Mouse (Mus musculus): ENCODE results near the gene Agap1.

Gene Agap1

DNA sequence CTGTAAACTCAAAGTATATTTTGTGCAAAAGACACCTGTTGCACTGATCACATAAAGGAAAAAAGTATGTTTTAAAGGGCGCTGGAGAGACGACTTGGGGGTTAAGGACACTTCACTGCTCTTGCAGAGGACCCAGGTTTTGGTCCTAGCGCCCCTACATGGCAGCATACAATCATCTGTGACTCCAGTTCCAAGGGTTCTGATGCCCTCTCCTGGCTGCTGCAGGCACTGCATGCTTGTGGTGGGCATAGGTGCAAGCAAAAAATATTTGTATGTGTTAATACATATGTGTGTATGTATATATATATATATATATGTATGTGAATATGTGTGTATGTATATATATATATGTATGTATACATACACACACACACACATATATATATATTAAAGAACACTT lies 298.1 kb downstream of the Agap1 start:
- DNase-seq (ENCODE audit: low spot score in 2 of 2): no peak

DNA sequence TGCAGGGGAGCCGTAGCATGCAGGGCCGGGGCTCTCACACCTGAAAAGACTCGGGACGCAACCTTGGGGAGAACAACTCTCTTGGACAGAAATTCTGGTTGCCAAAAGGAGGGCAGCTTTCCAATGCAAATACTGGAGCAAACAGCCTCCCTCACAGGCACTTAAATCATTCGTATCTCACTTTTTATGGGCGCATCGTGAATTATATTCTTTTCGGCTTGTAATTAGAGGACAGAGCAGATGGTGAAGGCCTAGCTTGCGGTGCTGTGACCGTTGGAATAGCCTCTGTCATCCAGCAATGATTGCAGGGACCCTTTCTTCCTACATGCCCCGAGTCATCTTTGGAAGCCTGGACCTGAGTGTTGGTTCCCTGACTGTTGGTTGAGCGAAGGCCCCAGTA lies 300.8 kb downstream of the Agap1 start:
- no peak for DNase-seq (ENCODE audit: low spot score in 2 of 2)

DNA sequence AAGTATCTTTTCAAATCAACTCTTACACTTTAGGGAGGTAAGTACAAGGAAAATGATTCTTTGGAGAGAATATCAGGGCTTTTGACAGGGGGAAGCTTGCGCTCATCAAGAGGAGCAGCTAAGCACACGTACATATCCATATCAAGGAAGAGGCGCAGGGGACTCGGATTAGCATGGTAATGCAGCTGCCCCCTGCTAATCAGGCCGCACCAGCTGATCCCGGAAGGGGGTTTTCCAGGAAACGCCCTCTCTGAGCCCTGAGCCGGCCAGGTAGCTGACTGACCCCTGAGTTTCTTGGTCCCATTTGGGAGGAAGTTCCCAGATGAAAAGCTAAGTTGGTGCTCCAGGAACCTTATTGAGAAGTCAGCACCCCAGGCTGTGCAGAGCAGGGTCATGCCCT lies 301.8 kb downstream of the Agap1 start:
- DNase-seq (ENCODE audit: low spot score in 2 of 2): no peak

DNA sequence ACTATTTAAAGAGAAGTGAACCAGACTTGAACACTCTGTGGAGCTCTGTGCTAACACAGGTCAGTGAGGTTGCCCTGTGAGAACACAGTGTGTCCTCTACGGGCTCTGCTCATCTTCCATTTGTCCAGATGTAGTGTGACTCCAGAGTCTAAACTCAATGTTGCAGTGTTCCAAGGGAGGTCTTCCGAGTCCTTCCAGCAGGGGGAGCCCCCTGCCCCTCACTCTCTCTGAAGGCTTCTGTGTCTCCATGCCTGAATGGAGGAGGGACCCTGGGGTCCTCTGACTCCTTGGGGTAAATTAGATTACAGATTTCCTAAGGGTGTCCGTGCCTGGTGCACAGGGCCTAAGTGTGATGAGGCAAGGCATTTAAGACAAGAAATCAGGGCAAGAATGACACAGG lies 302.9 kb downstream of the Agap1 start:
- DNase-seq (ENCODE audit: low spot score in 2 of 2): no peak

DNA sequence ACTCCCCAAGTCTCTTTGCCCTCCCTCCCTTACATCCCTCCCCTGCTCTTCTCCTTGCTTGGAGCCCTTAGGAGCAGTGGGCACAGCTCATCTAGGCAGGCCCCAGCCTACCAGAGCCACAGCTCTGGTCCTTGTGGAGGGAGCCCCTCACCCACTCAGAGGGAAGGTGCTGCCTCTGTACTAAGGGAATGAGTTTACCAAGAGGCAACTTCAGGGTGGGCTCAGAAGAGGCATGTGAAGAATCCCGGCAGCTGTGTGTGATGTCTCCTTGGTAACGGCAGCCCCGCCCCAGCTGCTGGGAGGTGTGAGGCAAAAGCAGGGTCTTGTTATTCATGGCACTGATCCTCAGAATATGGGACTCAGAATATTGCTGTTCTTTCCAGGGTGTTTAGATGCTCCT lies 309.3 kb downstream of the Agap1 start:
- DNase-seq (ENCODE audit: low spot score in 2 of 2): no peak

DNA sequence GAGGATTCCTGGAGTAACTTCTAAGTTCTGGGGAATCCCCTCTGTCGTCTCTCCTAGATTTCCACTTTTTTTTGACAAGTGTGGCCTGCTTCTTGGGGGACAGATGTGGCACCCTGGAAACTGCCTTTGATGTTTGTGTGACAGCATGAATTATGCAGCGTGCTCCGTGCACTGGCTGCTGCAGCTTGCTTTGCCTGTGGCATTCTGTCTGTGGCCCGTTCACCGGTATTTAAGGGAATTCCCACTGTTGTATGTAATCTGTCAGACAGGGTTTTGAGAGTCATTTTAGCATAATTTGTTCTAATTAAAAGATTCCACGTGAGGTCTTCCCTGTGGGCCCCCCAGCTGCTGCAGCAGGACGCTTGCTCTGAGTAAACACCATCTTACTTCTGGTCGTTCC lies 312.3 kb downstream of the Agap1 start:
- no peak for DNase-seq (ENCODE audit: low spot score in 2 of 2)

DNA sequence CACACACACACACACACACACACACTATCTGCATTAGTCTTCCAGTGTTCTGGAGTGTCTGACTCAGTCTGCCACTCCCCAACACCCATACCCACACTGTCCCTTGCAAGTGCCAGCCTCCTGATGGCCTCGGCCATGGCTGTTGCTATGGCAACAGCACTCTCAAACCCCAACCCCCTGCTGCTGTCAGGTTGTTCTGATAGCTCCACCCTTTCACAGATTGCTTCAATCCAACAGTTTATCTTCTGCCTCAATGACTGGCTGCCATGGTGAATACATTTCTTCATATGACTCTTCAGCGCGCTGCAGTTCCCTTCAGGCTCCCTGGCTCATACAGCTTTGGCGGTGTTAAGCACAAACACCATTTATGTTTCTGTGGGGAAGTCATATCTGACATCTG lies 315.0 kb downstream of the Agap1 start:
- DNase-seq (ENCODE audit: low spot score in 2 of 2): no peak

DNA sequence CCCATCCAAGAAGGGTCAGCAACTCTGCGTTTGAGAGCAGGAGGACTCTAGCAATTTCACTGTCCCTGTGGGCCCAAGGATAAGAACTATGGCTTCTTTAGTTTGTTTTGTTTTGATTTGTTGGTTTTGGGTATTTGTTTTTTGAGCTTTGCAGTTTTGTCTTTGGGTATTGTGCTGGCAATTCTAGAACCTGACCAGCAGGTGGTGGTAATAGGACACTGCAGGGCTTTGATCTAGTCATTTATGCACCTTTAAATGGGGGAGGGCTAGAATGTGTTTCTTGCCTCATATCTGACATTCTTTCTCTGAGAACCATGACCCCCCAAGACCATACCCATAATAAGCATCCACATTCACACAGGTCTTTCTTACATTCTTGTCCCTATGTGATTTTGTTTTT lies 315.7 kb downstream of the Agap1 start:
- no peak for DNase-seq (ENCODE audit: low spot score in 2 of 2)

DNA sequence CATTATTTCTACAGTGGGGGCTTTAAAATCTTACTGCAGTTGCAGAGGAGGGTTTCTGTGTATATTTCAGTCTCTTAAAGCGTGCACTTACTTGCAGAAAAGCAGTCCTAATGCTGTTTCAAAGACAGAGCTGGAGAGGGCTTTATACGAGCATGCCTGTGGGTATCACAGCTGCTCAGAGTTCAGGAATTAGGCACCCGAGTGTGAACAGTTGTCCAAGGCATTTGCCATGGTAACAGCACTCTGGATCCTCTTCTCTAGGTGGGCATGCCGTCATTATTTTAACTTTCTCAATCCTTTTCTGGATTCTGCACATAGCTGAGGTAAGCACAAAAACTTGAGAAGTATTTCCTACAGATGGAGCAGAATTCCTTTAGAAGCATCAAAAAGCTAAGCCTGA lies 321.1 kb downstream of the Agap1 start:
- no peak for DNase-seq (ENCODE audit: low spot score in 2 of 2)

DNA sequence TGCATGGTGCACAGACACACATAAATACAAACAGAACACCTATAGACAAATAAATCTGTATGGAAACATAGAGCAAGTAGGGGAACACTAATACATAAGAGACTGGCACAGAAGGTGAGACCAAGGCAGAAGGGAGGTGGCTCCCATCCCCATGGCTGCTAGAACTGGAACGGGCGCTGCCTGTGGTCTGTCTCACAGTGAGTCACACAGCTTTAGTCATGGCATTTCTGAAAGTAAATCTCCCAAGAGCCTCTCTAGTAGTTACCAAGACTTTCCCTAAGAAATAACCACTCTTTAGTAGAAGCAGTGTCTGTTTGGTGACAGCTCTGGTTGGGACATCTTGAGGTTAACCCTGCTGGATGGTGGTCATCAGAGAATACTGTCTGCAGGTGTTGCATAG lies 326.1 kb downstream of the Agap1 start:
- peak; percentile 39 to 44 for DNase-seq (ENCODE audit: low spot score in 2 of 2)

DNA sequence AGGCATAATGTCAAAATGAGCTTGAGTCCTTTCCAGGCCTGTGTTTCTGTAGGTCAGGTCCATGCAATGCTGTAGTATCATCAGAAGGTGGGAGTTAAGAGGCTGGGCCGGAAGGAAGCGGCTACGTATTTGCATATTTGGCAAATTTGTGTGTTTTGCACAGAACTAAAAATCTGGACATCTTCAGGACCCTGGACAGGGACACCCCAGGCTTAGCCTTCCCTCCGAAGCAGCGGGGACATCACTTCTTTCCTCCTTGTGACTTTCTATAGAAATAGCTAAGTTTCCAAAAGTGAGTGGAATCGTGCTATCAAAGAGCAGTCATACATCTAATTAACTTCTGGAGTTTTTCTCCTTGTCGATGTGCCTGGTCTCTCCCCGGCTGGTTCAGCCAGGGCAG lies 327.3 kb downstream of the Agap1 start:
- no peak for DNase-seq (ENCODE audit: low spot score in 2 of 2)

DNA sequence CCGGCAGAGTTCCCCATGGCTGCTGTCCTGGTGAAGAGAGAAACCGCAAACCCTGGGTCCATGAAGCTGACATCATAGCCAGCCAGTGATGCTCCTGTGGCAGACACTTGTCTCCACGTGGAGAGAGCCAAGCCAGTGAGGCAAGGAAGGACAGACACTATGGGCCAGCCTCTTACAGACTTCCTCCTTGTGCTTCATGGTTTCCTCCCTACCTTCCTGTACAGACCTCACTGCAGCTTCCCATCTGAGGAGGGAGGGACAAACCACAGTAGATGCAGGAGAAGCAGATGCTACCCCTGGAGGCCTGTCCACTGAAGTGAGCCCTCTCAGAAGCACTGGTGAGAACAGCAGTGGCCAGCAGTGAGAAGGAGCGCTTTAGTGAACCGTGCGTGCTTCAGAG lies 332.2 kb downstream of the Agap1 start:
- no peak for DNase-seq (ENCODE audit: low spot score in 2 of 2)

DNA sequence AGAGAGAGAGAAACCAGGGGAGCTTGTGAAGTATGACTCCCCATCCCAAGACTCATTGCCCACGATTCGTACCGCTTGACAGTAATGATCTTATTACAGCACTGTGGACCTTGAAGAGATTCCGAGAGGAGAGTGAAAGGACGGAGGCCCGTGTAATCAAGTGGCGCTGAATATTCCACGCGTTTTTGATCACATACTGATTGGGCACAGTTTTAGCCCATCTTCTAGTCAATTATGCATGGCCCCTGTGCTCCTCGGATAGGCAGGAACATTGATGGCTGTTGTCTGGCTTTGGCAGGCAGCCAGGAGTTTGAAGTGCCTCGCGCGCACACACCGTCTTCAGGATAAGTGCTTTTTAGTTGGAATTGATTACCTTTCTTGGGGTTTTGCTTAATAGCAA lies 344.1 kb downstream of the Agap1 start:
- no peak for DNase-seq (ENCODE audit: low spot score in 2 of 2)

DNA sequence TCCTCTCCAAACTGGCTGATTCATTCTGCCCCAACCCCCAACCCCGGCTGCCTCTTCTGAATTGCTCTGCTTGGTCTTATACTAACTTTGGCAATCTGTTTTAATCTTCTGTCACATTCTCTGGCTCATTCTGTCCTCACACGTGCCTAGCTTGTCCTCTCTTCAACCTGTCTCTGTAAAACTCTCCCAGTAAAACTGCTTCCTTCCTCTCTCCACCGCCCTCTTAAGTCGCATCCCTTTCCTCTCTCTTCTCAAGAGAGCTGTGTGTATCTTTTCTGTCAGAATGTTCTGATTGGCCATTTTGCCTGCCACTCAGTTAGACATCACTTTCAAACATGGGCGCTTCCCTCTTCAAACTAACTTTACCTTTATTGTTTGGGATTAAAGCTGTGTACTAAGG lies 346.9 kb downstream of the Agap1 start:
- DNase-seq (ENCODE audit: low spot score in 2 of 2): peak in 1 of 2 experiments; percentile 38

DNA sequence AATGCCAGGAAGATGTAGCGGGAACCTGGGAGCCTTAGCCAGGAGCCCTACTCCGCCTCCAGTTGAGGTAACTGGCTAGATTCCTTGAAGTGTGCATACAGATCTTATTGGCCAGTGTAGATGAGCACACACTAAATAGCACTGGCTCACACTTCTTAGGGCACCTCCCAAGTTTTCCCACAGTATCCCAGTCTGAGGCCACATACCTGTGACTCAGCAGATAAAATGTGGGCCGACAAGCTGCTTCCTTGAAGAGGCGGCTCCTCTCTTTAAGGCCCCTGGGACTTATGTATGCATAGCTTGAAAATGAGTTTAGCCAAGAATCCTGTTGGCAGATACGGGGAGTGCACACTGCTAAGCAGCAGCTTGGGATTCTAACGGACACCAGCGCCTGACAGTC lies 350.4 kb downstream of the Agap1 start:
- DNase-seq (ENCODE audit: low spot score in 2 of 2): peak; percentile 38 to 47

DNA sequence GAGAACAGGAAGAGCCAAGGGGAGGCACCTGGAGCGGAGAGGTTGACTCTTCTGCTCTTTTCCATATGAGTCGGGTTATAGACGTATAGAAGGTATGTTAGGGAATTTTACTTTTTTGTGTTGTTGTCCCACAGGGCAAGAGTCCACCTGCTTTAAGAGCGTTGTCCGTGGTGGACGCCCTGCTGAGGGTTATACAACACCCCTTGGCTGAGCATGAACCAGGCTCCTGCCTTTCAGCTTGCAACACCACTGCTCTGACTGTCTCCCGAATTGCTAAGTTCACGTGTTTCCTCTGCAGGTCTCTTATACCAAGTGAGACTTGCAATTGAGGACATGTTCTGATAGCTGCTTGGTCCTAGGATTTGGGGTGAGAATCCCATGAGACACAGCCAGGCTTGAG lies 358.2 kb downstream of the Agap1 start:
- no peak for DNase-seq (ENCODE audit: low spot score in 2 of 2)

DNA sequence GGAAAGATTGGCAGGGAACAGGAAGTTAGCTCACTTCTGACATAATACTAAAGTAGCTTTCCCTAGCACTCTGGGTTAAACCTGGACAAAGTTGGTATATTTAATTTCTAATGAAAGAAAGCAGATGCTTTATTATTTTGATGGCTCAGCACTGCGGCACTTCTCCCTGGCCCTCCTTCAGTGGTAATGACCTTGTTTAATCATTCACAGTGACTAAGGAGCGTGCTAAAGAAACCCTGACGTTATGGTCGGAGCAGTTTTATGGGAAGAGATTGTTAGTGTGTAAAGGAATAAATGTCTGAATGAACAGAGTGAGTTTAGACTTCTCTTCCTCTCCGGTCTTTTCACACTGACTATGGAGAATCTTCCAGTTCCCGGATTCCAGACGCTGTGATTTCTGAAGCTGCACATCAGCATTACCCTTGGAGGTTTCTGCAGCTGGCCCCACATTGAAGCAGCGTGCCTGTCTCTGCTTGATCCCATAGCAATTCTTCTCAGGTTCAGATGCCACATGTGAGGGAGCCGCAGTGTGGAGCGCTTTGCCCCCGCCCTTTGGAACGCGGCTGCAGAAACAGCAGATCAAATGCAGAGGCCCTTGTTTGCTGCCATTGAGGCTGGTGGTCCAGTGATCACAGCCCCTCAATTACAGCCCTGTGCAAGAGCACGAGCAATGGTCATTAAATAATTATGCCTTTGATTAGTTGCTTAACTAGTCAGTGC lies 362.0 kb downstream of the Agap1 start:
- DNase-seq (ENCODE audit: low spot score in 2 of 2): no peak

DNA sequence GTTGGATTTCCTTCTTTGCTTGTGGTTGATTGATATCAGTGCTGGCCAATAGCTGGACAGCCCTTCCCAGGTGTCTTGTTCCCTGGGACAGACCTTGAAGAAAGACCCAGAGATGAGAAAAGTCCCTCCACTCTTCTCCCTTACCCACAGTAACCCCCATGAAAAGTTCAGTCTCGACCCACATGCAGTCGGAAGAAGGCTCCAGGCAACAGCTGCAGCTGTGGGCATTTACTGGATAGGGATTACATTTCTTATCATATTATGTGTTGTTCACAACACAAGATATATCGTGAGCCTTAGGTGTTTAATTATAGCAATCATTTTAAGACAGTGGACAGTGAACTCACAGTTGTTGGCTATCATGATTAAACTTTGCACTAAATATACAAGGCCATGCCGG lies 367.2 kb downstream of the Agap1 start:
- no peak for DNase-seq (ENCODE audit: low spot score in 2 of 2)

DNA sequence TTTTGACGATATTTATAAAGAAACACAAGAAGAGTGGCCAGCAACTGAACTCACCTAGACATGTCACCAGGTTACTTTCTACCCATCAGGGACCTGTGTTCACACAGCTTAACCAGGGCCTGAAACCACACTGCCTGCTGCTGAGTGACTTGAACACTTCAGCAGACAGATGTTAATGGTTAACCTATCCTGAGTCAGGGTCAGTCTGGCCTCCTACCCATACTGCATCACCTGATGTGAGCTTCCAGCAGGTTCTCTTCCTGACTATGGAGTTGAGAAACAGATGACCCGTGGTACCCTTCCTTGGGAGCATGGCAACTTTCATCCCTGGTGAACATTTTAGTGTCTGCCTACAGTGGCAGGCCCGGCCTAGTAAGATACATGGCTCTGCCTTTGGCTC lies 367.8 kb downstream of the Agap1 start:
- no peak for DNase-seq (ENCODE audit: low spot score in 2 of 2)

DNA sequence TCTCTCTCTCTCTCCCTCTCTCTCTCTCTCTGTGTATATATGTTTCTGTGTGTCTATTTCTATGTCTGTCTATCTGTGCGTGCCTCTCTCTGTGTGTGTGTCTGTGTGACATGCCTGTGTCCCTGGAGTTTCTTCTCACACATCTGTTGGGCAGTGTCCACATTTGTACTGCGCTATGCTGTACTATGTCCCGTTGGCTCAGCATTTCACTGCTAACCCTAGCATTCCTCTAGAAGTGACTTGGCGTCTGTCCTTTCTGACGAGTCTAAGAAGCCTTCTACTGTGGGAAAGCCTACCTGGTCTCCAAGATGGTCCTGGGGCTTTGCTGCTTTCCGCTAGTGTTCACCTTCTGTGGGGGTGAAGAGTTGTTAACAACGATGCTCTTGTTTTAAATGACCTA lies 368.4 kb downstream of the Agap1 start:
- no peak for DNase-seq (ENCODE audit: low spot score in 2 of 2)

DNA sequence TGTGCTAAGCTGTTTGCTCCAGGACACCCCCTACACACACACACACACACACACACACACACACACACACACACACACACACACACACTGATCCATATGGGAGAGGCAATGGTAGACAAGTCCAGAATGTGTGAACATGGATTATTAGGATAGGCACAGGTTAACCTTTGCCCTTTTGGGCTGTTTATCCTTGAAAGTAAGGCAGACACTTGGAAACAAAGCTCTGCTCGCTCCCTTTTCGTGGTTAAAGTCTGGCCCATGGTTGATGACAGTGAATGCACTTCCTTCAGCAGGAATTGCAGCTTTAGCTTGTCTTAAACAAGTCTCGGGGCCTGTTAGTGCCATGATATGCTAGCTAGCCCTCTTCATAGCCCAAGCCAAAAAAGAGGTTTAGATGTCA lies 372.4 kb downstream of the Agap1 start:
- DNase-seq (ENCODE audit: low spot score in 2 of 2): no peak

DNA sequence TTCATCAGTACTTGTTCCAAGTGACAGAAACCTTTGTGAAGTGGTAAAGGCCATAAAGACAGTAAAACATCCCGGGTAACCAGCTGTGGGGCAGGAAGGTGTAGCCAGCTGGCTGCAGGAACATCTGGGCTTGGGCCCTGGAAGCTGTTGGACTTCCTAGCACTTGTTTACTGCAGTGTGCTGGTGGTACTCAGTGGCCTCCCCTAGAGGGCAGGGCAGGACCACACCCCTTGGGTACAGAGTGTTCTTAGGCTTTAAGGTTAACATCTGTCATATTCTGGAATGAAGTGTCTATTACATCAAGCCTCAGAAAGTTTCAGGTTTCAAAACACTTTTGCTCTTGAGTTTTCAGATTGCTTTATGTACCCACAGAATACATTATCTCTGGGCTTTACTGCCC lies 376.5 kb downstream of the Agap1 start:
- DNase-seq (ENCODE audit: low spot score in 2 of 2): no peak

DNA sequence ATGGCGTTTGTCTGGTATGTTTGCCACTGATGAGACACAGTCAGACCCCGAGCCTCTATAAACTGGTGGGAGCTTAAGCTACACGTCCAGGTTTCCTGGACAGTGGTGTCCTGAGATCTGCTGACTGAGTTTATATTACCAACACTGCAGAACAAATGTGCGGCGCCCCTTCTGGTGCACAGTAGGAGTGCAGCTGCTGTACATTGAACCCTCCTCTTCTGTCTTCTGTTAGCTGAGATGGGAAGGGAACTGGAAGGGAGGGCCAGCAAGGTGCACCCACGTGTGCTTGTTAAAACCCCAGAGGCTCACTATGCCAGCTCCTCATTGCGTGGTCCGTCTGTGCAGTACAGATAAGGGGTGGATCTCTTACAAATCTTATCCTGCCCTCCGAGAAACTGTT lies 389.5 kb downstream of the Agap1 start:
- no peak for DNase-seq (ENCODE audit: low spot score in 2 of 2)

DNA sequence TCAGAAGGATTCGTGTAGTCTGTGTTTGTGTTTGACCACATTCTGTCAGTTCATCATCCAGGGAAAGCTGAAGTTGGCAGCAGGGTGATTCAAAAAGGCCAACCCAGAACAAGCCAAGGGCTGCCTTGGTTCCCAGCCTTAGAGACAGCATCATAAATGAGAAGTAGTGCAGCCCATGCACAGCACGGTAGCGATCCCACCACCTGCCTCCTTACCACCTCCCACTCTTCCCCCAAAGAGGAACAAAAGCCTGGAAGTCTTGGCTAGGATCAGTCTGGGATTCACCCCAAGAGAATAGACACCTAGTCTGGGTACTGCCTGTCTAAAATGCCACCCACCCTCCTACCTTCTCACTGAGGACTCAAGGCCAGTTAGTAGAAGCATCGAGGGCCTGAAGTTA lies 390.9 kb downstream of the Agap1 start:
- DNase-seq (ENCODE audit: low spot score in 2 of 2): peak; percentile 29 to 42

Data from frontal cortex, postnatal 36 days (tissue).